Mouse (Mus musculus): ENCODE results near the gene Col16a1. TPM values are rescaled to one million over a fixed set of nuclear protein-coding genes. Genes with fewer than 3 reads are reported as not detected.

The Col16a1 gene
- total RNA-seq, 2 experiments from 2014 or later: not detected

DNA sequence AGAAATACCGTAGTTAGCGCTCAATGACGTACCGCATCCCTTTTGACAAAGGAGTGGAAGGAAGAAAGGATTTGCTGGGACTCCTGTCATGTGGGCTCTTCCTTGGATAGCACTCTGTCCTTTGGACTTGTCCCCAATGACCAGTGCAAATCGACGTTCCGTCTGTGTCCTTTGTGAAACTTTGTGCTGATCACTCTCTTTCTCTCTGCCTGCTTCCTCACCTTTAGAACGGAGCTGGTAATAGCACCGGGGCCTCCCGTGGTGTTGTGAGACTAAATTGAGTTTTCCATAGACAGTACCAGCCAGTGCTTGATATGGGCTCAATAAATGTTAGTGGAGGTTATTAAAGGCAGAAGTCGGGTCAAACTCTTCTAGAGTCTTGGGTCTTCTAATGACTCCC lies 6.6 kb upstream of the Col16a1 start:
- no peak for ATAC-seq (replicated peaks; ENCODE audit: low FRiP score, poor library complexity, severe bottlenecking)

DNA sequence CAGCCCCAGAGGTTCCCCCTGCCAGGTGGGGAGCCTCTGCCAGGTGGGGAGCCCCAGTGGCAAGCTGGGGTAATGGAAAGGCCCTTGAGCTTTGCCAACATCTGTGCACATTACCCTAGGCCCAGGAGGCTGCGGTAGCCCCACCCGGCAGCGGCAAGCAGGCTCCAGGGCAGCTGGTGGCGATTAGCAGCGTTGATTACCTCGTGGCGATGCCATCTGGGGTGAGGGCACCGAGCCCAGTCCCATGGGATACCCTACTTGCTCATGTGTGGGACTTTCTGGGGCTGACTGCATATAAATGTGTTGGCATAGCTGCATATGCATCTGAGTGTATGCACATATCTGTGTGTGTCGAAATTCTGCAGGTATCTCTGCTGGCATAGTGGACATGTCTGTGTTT lies 3.4 kb upstream of the Col16a1 start:
- no peak for ATAC-seq (replicated peaks; ENCODE audit: low FRiP score, poor library complexity, severe bottlenecking)

DNA sequence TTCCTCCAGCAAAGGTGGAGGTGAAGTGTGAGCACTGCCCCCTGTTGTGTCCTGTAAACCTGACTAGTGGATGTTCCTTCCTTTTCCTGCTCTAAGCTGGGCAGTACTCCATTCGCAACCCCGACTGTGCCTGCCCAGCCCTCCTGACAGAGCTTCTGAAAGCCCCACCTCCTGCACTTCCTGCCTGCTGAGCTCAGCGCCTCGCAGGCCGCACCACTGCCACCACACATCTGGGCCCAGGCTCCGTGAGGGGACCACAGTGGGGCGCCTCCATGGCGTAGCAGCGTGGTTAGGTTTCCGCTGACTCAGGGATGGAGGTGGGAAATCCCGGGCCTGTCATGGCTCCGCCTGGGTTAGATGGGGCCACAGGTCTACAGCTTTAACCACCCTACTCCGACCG lies 2.0 kb upstream of the Col16a1 start:
- ATAC-seq (replicated peaks; ENCODE audit: low FRiP score, poor library complexity, severe bottlenecking): no peak

DNA sequence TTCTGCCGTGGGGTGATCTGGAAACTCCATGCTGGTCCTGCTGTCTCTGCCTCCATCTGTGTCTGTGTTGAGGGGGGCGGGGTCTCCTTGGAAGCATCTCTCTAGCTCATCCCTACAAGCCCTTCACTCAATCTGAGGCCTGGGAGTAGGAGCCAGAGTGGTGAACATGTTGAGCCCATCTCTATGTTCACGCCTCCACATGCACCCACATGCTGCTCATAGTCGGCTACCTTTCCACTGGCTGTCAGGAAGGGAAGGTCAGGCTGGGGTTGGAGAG lies 501 bp downstream of the Col16a1 start:
- ATAC-seq (replicated peaks; ENCODE audit: low FRiP score, poor library complexity, severe bottlenecking): no peak

DNA sequence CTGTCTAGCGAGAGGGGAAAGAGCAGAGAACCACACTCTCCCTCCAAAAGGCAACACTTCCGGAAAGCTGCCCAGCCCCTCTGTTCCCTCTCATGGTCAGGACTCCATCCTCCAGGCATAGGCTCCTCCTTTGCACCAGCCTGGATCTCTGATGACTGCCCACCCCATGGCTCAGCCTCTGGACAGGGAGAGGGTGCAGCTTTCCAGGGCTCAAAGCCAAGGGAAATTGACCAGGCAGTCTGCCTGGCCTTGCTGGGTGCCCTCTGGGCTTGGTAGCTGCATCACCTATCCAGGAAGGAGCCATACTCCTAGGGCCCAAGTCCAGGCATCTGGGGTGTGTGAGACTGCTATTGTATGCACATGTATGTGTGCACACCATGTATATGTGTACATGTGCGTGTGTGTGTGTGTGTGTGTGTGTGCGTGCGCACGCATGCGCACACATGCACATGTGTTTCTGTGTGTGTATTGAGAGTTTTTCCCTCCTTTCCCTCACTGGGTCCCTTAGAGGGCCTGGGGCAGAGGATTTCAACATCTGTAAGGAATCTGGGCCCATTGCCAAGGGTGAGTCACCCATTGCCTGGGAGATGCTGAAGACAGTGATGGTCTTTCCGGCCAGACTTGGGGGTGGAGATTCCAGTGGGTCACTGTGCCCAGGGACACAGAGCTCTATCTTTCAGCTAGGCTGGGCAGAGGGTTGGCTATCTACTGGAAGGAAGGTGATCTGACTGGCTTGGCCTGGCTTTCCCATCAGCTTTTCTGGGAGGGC lies 2.6 kb downstream of the Col16a1 start:
- ATAC-seq (replicated peaks; ENCODE audit: low FRiP score, poor library complexity, severe bottlenecking): no peak

- no peak for ATAC-seq (replicated peaks; ENCODE audit: low FRiP score, poor library complexity, severe bottlenecking)
Observed at GRCm38 (mm10) chr4:130052283-130052682, 4.6 kb downstream of the Col16a1 start.

DNA sequence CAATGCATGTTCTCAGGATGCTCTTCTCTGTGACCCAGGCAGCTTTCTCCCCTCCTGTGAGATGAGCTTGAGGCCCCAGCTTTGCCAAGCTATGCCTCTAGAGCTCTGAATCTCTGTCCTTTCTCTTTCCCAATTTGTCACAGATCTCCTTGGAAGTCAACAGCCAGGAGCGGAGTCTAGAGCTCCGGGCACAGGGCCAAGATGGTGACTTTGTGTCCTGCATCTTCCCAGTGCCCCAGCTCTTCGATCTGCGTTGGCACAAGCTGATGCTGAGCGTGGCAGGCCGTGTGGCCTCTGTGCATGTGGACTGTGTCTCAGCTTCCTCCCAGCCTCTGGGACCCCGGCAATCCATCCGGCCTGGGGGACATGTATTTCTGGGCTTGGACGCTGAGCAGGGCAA lies 5.5 kb downstream of the Col16a1 start:
- no peak for ATAC-seq (replicated peaks; ENCODE audit: low FRiP score, poor library complexity, severe bottlenecking)

DNA sequence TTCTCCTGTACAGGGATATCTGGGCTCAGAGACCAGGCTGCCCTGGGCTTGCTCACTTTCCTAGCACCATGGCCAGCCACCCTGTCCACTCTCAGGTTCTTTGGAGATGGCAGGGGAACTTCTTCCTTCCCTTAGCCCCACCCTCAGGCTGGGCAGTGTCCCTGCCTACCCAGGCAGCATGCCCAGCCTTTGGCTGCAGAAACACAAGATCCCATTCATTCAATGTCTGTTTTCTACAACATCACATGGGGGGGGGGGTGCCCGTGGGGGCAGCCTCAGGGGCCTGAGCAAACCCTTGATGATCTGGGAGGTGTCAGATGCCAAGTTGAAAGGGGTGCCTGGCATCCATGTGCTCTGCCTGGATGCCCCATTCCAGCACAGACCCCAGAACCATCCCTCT lies 7.1 kb downstream of the Col16a1 start:
- ATAC-seq (replicated peaks; ENCODE audit: low FRiP score, poor library complexity, severe bottlenecking): no peak

DNA sequence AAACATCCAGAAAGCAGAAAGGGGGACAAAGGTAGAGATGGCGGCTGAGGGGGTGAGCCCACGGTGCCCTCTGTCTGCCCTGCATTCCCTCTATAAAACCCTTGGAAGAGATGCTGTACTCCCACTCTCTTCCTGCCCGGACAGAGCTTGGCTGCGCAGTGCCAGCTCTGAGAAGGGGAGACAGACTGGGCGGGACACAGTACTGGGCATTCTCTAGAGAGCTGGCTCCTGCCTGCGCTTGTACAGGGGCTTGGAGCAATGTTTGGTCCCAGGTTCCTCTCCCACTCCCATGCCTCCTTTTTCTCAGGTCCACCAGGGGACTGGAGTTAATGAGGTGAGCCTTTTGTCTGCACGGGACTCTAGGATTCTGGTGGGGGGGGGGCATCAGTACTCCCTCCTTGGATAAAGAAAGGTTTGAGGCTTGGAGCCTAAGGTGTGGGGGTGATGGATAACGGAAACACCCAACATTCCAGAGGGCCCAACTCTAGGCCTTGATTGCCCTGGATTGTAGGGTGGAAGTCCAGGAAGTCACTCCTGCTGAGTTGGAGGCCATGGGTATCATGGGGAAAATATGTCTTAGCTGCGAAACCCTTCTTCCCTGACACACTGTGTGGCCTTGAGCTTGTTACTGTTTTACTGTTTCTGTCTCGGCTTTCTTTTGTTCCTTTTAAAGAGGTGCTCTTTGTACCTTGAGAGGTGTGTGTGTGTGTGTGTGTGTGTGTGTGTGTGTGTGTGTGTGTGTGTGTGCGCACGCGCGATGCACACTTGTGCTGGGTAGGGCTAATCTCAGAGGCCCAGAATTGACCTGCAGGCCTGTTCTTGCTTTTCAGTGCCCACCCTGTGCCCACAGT lies 7.7 kb downstream of the Col16a1 start:
- ATAC-seq (replicated peaks; ENCODE audit: low FRiP score, poor library complexity, severe bottlenecking): no peak

GRCm38 (mm10) chr4:130056011-130056322 lies 8.3 kb downstream of the Col16a1 start:
- ATAC-seq (replicated peaks; ENCODE audit: low FRiP score, poor library complexity, severe bottlenecking): no peak

GRCm38 (mm10) chr4:130056471-130056870 lies 8.8 kb downstream of the Col16a1 start:
- ATAC-seq (replicated peaks; ENCODE audit: low FRiP score, poor library complexity, severe bottlenecking): no peak

GRCm38 (mm10) chr4:130060937-130061336 lies 13.3 kb downstream of the Col16a1 start:
- ATAC-seq (replicated peaks; ENCODE audit: low FRiP score, poor library complexity, severe bottlenecking): no peak

DNA sequence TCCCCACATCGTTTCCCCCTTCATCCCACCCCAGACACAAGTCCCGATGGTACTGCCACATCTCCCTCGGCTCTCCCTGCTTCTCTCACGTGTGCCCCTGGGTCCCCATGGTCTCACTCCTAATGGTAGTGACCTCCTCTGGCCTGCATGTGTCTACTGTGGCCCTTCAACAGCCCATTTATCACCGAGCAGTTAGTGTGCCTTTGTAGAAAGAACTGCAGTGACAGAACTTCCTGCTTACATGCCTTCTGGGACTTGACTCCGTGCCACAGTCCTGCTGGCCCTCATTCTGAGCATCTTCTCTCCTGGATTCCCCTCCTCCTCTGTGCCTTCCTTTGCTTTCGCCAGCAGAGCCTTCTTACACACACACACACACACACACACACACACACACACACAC lies 15.6 kb downstream of the Col16a1 start:
- no peak for ATAC-seq (replicated peaks; ENCODE audit: low FRiP score, poor library complexity, severe bottlenecking)

- ATAC-seq (replicated peaks; ENCODE audit: low FRiP score, poor library complexity, severe bottlenecking): peak; percentile 60; the same call in 1 of the 2 replicates
Observed at GRCm38 (mm10) chr4:130066816-130067215, 19.2 kb downstream of the Col16a1 start.

- no peak for ATAC-seq (replicated peaks; ENCODE audit: low FRiP score, poor library complexity, severe bottlenecking)
Observed at GRCm38 (mm10) chr4:130070523-130070922, 22.9 kb downstream of the Col16a1 start.

DNA sequence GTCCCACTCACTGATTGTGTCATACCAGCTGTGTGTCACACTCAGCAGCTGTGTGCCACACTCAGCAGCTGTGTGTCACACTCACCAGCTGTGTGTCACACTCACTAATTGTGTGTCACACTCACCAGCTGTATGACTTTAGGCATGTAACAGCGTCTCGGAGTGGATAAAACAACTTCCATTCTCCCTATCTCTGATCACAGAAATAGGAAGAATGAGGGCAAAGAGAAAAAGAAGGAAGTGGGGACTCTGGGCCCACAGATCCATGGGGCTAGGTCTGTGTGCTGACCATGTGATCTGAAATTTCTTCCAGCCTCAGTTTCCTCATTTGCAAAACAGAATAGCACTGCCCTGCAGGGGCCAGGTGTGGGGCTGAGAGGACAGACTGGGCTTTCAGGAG lies 24.1 kb downstream of the Col16a1 start:
- no peak for ATAC-seq (replicated peaks; ENCODE audit: low FRiP score, poor library complexity, severe bottlenecking)

DNA sequence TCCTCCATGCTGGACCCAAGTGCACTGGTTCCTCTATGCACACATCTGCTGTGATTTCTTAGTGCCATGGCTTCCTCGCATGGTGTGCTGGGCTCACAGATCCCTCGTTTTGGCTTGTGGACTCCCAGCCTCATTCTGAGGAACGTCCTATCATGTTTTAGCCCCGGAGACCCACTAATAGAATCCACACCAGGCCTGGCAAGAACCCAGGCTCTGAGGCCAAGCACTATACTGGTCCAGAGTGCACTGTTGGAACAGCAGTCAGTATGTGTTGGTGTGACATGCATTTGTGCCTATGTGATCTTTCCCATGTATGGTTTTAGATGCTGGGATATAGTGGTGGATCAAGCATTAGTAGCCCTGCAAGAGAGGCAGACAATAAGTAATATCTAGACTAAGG lies 25.7 kb downstream of the Col16a1 start:
- ATAC-seq (replicated peaks; ENCODE audit: low FRiP score, poor library complexity, severe bottlenecking): no peak

GRCm38 (mm10) chr4:130074761-130075515 lies 27.3 kb downstream of the Col16a1 start:
- no peak for ATAC-seq (replicated peaks; ENCODE audit: low FRiP score, poor library complexity, severe bottlenecking)

- no peak for ATAC-seq (replicated peaks; ENCODE audit: low FRiP score, poor library complexity, severe bottlenecking)
Observed at GRCm38 (mm10) chr4:130076856-130077255, 29.2 kb downstream of the Col16a1 start.

DNA sequence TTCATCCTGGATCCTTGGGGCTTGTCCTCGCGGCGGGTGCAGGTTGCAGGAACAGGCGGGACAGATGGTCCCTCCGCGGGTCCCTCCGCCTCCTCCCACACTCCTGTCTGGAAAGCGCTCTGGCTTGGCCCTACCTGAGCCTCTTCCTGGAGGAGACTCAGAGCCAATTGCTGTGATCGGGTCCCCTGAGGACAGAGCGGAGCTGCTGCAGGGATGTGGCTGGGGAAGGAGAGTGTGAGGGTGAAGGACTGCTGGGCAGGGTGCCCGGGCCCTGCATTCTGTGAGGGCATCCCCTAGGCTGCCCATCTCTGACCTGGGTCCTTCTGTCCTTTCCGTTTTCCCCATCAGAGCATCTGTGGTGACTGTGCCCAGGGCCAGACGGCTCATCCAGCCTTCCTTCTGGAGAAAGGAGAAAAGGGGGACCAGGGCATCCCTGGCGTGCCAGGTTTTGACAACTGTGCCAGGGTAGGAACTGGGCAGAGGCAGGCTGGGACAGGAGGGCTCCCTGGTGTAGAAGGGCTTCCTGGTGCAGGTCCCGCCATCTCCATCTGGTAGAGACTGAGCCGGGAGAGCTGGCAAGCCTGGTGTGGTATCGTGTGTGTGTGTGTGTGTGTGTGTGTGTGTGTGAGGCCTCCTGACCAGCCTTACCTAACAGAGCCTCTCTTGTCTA lies 31.3 kb downstream of the Col16a1 start:
- no peak for ATAC-seq (replicated peaks; ENCODE audit: low FRiP score, poor library complexity, severe bottlenecking)

Data from erythroblast, adult 5-6 weeks (primary cell).